ENCODE assay signal across 8 mouse cellular contexts in the genomic region with DNA sequence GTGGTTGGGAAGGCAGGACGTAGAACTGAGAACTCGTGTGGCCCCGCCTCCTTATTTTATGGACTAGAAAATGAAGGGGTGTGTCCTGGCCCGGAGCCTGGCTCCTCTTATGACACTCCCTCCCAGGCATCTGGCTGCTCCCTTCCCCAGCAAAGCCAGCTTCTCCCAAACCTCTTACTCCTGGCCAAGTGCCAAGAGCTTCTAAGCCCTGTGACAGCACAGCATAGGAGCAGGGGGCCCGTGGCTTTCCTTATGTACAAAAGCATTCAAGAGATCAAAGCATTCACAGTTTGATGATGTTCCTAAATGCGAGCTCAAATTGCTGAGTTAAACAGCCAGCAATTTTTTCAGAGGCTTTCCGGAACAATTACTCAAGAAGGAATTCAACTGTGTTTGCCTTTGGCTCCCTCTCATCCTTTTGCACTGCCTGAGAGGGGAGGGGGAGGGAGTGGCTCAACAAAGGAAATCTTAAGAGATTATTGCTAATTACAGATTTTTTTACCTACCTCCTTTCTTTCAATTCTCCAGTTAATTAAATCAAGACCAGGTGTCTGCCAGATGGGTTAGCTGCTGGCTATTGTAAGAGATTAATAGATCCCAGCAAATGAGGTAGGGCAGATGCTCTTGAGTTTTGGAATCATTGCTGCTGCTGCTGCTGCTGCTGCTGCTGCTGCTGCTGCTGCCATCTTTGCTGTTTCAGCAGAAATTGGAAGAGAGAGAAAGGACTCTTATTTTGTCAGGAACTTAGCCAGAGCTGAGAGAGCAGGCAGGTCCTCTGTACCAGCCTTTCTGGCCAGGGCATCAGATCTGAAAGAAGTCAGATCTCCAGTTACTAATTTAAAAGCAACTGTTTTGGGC.
DNase-seq lines count a peak whose midpoint lies in the region; ATAC-seq and TF ChIP-seq lines count a peak whose summit lies in the region.

No protein-coding gene starts in this region.

- no peaks in the 10 kb centered on the region for H3K9me3 ChIP-seq in heart, postnatal 0 days (replicated peaks; ENCODE audit: control insufficient read depth, low read length)
- no peaks in the 10 kb centered on the region for H3K9me3 ChIP-seq in liver, embryonic 15.5 days (replicated peaks)
- no peaks in the 10 kb centered on the region for H3K9me3 ChIP-seq in neural tube, embryonic 15.5 days (replicated peaks)

- peak overlapping the region; percentile 55 for H3K27ac ChIP-seq in heart, postnatal 0 days (ENCODE audit: low read depth)
- no peak overlapping the region; the same call in 1 of the 2 replicates for H3K27ac ChIP-seq in liver, embryonic 15.5 days (replicated peaks)
- peak overlapping the region; percentile 84 for H3K27ac ChIP-seq in neural tube, embryonic 15.5 days (replicated peaks)

- WGBS in heart, postnatal 0 days = 5% methylated on average over 7 of the region's 7 CpGs
- 25% methylated on average over 7 of the region's 7 CpGs for WGBS in liver, embryonic 15.5 days (ENCODE audit: insufficient replicate concordance)
- WGBS in neural tube, embryonic 15.5 days = 6% methylated on average over 7 of the region's 7 CpGs

- no peaks in the 10 kb centered on the region for H3K27me3 ChIP-seq in heart, postnatal 0 days (ENCODE audit: control insufficient read depth, insufficient read depth, low read length)
- no peaks in the 10 kb centered on the region for H3K27me3 ChIP-seq in liver, embryonic 15.5 days
- no peaks in the 10 kb centered on the region for H3K27me3 ChIP-seq in neural tube, embryonic 15.5 days (replicated peaks)

- peak overlapping the region; percentile 21; the same call in 1 of the 2 replicates for H3K4me3 ChIP-seq in heart, postnatal 0 days (ENCODE audit: low read depth, low read length)
- no peak overlapping the region for H3K4me3 ChIP-seq in liver, embryonic 15.5 days (replicated peaks)
- H3K4me3 ChIP-seq in neural tube, embryonic 15.5 days (replicated peaks) = no peak overlapping the region; the same call in 1 of the 2 replicates

- H3K4me2 ChIP-seq in heart, postnatal 0 days (ENCODE audit: low read depth, low read length) = peak overlapping the region; percentile 52
- H3K4me2 ChIP-seq in liver, embryonic 15.5 days = peak overlapping the region; percentile 16; the same call in 1 of the 2 replicates
- H3K4me2 ChIP-seq in neural tube, embryonic 15.5 days = peak overlapping the region; percentile 22

- peaks cover 31% of the 10 kb centered on the region for H3K4me1 ChIP-seq in heart, postnatal 0 days (ENCODE audit: control insufficient read depth, insufficient read depth)
- H3K4me1 ChIP-seq in liver, embryonic 15.5 days (replicated peaks) = peaks cover 29% of the 10 kb centered on the region
- peaks cover 40% of the 10 kb centered on the region for H3K4me1 ChIP-seq in neural tube, embryonic 15.5 days

- H3K36me3 ChIP-seq in heart, postnatal 0 days (replicated peaks; ENCODE audit: control insufficient read depth, insufficient read depth, low read length) = no peaks in the 10 kb centered on the region
- H3K36me3 ChIP-seq in liver, embryonic 15.5 days (replicated peaks) = no peaks in the 10 kb centered on the region
- no peaks in the 10 kb centered on the region for H3K36me3 ChIP-seq in neural tube, embryonic 15.5 days

- ATAC-seq in heart, postnatal 0 days (ENCODE audit: insufficient read depth, low read depth) = peak; percentile 85
- ATAC-seq in liver, embryonic 15.5 days (ENCODE audit: insufficient read depth) = peak; percentile 54
- peak; percentile 89 for ATAC-seq in neural tube, embryonic 15.5 days (ENCODE audit: low FRiP score)

- peak overlapping the region; percentile 19; the same call in 1 of the 2 replicates for H3K9ac ChIP-seq in heart, postnatal 0 days (replicated peaks; ENCODE audit: low read depth, low read length)
- no peak overlapping the region for H3K9ac ChIP-seq in liver, embryonic 15.5 days
- 0 out of 2 replicates have a peak overlapping the region, but pooled peaks have one; percentile 4 for H3K9ac ChIP-seq in neural tube, embryonic 15.5 days (replicated peaks)

- TF ChIP-seq CTCF in heart, postnatal 0 days (IDR thresholded peaks at IDR 0.05; ENCODE audit: low read depth) = no peak

- DNase-seq in 3T3-L1 (ENCODE audit: low read depth, low spot score) = peak; percentile 99
- peak; percentile 53 for DNase-seq in c-Kit-positive CD71-positive TER-119-positive erythroid progenitor cells, embryonic 14.5 days (ENCODE audit: low spot score)
- DNase-seq in fibroblast of lung, adult 2 months (ENCODE audit: low read depth) = peak; percentile 57
- DNase-seq in heart, postnatal 0 days (ENCODE audit: low spot score) = peak; percentile 92
- peak; percentile 86 to 90 for DNase-seq in kidney, postnatal 4 days
- DNase-seq in testis, postnatal 14 days (ENCODE audit: low spot score) = peak; percentile 16

- no peak for TF ChIP-seq EP300 in heart, postnatal 0 days (IDR thresholded peaks at IDR 0.05; ENCODE audit: low read depth)

Comparison
In these comparisons a context has a peak if more than half of its experiments do, and no peak if none do; other contexts are left out.
1. DNase-seq: peak in every context shown above with its lines; median percentile 99 in 3T3-L1; 92 in heart, postnatal 0 days; 88 in kidney, postnatal 4 days; 57 in fibroblast of lung, adult 2 months; 53 in c-Kit-positive CD71-positive TER-119-positive erythroid progenitor cells, embryonic 14.5 days; 16 in testis, postnatal 14 days.